Mouse (Mus musculus): ENCODE results near the gene Sbpl.
"Not testable (repeated sequence)": the region's sequence is repeated elsewhere in the genome, so short reads cannot be mapped to it uniquely, and the experiment has no call there.

Sbpl gene

GRCm38 (mm10) chr17:23971315-23971714 lies 16.2 kb upstream of the Sbpl start:
- TF ChIP-seq GATA4 (IDR thresholded peaks at IDR 0.05; ENCODE audit: insufficient replicate concordance, low read length), result no peak

- TF ChIP-seq GATA4 (IDR thresholded peaks at IDR 0.05; ENCODE audit: insufficient replicate concordance, low read length), result no peak
Observed at GRCm38 (mm10) chr17:23969231-23969630, 14.2 kb upstream of the Sbpl start.

- no peak for TF ChIP-seq GATA4 (IDR thresholded peaks at IDR 0.05; ENCODE audit: insufficient replicate concordance, low read length)
Observed at GRCm38 (mm10) chr17:23968780-23969179, 13.7 kb upstream of the Sbpl start.

GRCm38 (mm10) chr17:23966658-23967401 lies 11.8 kb upstream of the Sbpl start:
- no peak for TF ChIP-seq GATA4 (IDR thresholded peaks at IDR 0.05; ENCODE audit: insufficient replicate concordance, low read length)

DNA sequence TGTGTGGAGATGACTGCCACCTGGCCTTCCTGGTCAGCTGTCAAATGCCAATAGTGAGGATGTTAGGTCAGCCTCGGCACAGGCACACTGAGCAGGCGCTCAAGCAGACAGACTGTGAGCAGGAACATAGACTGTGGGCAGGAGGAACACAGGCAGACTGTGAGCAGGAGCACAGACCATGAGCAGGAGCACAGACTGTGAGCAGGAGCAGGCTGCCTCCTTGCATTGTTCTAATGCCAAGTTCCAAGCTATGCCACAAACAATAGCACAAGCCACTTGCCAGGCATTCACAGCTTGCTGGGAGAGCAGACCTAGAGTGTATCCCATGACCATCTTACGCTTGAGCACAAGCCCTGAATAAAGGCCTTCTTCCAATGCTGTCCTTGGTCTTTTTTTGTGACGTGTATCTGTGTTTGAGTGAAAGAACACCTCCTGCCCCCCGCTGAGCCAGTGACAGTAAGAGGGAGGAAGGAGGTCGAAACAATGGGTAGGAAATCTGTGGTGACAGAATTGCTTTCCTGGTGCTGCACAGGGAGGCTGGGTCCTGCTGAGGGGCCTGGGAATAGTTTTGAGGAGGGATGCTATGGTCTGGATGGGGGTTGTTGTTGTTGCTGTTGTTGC lies 10.8 kb upstream of the Sbpl start:
- TF ChIP-seq GATA4 (IDR thresholded peaks at IDR 0.05; ENCODE audit: insufficient replicate concordance, low read length), result no peak

GRCm38 (mm10) chr17:23961573-23962122 lies 6.6 kb upstream of the Sbpl start:
- no peak for TF ChIP-seq GATA4 (IDR thresholded peaks at IDR 0.05; ENCODE audit: insufficient replicate concordance, low read length)

GRCm38 (mm10) chr17:23960084-23960738 lies 5.1 kb upstream of the Sbpl start:
- no peak for TF ChIP-seq GATA4 (IDR thresholded peaks at IDR 0.05; ENCODE audit: insufficient replicate concordance, low read length)

DNA sequence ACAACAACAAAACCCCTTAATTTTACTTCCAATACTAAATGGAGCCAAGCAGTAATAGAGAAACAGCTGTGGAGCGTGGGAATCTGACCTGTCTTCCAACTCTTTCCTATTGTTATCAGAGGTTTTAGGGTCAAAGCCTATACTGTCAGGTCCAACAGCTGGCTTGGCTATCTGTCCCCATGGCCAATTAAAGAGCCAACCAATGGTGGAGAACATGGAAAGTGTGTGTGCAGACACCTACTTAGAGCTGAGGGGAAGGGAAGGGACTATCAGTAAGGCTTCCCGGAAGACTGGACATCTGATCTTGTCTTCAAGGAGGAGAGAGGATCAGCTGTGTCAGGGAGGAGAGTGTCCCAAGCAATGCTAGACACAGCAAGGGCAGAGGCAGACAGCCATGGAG lies 6.0 kb downstream of the Sbpl start:
- TF ChIP-seq GATA4 (IDR thresholded peaks at IDR 0.05; ENCODE audit: insufficient replicate concordance, low read length), result no peak

DNA sequence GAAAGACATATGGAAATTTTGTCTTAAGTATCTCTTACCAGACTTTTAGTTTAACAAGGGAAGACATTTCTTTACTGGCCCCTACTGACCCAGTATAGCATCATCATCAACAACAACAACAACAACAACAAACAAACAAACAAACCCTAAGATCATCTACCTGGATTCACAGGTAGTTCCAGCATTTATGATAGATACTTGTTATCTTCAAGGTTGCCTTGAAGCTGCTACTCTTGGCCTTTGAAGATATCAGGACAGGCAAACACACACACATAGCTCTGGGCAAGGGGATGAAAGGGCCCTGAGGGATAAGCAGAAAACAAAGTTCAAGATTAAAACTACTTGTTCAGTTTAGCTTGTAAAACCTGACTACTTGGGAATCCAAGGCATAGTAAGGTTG lies 13.7 kb downstream of the Sbpl start, which contains the start of gene Sbp:
Gene Sbp (plus strand): TSS at position 301 of the 400 bp plus-strand sequence.
- no peak for TF ChIP-seq GATA4 (IDR thresholded peaks at IDR 0.05; ENCODE audit: insufficient replicate concordance, low read length)

DNA sequence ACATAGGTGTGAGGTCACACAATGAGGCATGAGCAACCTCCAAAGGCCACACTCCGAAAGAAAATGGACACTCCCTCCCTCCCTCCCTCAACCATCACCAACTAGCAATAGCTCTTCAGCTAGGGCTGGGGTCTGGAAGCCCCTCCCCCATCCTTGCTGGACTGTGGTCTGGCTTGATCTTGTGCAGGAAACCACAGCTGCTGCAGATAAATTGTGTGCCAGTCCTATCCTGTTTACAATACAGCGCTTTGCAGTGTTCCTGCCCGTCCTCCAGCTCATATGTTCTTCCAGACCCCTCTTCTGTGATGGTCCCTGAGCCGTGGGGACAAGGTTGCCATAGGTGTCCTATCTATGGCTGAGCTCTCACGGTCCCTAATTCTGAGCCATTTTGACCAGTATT lies 23.9 kb downstream of the Sbpl start:
- TF ChIP-seq GATA4 (IDR thresholded peaks at IDR 0.05; ENCODE audit: insufficient replicate concordance, low read length), result no peak

DNA sequence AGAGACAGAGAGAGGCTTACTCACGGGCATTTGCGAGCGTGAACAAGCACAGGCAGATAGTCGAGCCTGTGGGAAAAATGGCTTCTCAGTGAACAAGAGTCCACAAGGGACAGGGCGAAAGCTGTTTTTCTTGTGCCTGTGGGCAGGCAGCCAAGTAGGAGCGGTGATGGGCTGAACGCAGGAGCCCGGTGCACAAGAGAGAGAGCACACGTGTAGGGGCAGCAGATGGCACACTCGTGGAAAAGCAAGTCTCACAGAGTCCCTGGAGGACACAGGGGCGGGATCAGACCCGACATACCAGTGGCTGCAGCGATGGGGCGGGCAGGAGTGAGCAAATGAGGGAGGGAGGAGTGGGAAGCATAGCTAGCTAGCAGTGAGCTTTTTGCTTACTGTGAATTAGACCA lies 30.0 kb downstream of the Sbpl start:
- no peak for TF ChIP-seq GATA4 (IDR thresholded peaks at IDR 0.05; ENCODE audit: insufficient replicate concordance, low read length)

GRCm38 (mm10) chr17:23924531-23925007 lies 30.5 kb downstream of the Sbpl start:
- TF ChIP-seq GATA4 (IDR thresholded peaks at IDR 0.05; ENCODE audit: insufficient replicate concordance, low read length), result peak; percentile 10; the same call in 1 of the 2 replicates

GRCm38 (mm10) chr17:23917158-23917557 lies 37.9 kb downstream of the Sbpl start, which contains the start of gene Dcpp3:
Dcpp3 (plus strand) TSS chr17:23917458.
- TF ChIP-seq GATA4 (IDR thresholded peaks at IDR 0.05; ENCODE audit: insufficient replicate concordance, low read length), result not testable (repeated sequence)
